Mouse (Mus musculus) cerebellum, postnatal 36 days (tissue): ENCODE measurements around the gene Defb19.

Source experiments
- DNase-seq, 2 experiments: peaks; one replicate each; pipeline ENCODE4 v3.0.0; 2021 to 2022; ENCODE audit warnings: mixed read lengths in 2 of 2

Defb19 gene

DNA sequence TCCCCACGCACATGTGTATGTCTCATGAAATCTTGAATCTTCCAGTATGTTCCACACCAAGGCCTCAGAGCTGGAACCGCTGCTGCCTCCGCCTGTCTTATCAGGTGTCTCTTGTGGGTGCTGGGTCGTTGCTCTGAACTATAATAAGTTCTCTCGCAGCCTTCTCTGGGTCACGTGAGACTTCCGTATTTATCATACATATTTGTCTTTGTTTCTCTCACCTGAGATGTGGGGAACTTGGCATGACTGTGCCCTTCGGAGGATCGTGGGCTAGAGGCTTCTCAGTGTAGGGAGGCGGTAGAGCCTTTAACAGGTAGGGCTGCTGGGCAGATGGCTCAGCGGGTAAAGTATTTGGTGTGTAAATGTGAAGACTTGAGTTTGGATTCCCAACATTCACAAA is 500 bp upstream of the Defb19 start:
- no peak for DNase-seq

DNA sequence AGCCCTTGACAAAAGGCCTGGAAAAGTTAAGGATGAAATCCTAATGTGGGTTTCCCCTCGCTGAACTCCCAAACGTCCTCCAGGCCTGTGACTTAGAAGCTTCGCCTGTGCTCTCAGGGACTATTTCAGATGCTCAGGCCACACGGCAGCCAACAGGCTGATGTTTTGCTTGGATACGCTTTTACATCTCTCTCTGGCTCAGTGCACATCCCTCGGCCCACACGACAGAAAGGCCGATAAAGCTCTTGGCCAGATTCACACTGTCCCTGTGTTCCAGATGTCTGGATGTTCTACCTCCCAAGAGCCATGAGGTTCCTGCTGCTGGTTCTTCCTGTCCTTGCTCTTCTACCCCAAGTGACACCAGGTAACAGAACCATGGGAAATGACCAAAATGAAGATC is 6.6 kb downstream of the Defb19 start:
- DNase-seq: no peak

DNA sequence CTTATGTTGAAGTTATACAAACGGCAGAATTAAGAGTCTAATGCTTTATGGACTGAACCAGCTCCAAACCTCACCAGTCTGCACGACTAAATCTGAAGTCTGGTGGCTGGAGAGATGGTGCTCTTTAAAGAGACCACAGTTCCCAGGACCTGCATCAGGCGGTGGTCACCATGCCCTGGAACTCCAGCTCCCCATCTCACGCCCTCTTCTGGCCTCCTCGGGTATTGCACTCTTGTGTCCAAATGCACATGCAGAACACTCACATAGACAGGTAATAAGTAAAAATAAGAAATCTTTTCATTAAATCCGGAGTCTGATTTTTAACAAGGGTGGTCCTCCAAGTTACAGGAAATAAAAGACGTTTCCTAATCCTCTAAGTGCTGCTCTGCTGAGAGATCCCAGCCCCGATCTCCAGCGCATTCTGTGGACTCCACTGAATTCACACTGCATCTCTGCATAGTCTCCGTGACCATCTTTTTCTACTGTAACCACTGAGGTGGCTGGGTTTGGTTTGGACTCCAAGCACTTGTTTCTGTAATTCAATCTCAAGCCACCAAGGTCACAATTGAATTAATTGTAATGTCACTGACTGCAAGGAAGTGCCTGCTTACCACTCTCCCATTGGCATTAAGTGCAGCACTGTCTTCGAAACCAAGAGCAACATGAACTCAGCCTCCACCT is 7.9 kb downstream of the Defb19 start, which contains the start of gene Defb21:
Gene Defb21 (plus strand): TSS at position 631 of the 681 bp plus-strand sequence.
- no peak for DNase-seq

DNA sequence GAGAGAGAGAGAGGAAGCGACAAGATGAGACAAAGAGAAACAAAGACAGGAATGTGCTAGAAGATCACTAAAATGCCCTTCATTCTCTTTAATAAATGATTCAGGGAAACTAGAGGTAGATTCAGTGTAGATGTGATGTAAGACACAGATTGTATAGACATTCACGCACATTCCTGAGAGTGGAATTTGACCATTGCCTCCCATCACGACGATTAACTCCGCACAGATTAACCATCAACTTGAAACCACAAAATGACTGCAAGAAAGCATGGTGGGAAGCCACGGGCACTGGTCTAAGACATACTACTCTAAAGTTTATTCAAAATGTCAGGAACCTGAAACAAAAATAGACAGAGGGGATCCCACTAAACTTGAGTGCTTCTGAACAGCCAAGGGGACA is 9.8 kb downstream of the Defb19 start:
- DNase-seq: no peak

DNA sequence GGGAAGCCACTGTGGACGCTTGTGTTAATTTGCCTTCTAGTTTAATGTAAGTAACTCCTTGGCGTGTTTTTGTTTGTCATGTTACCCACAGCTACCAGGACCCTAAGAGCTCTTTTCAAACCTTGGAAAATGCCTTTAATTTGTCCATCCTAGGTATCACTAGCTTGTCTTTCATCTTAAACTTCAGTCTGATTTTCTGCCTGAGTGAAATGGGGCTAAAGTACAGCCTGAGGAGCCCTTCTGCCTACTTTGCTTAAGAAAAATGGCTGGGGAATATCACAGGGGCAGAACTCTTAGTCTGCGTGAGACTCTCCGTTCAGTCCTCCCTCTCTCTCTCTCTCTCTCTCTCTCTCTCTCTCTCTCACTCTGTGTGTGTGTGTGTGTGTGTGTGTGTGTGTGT is 10.2 kb downstream of the Defb19 start:
- no peak for DNase-seq

DNA sequence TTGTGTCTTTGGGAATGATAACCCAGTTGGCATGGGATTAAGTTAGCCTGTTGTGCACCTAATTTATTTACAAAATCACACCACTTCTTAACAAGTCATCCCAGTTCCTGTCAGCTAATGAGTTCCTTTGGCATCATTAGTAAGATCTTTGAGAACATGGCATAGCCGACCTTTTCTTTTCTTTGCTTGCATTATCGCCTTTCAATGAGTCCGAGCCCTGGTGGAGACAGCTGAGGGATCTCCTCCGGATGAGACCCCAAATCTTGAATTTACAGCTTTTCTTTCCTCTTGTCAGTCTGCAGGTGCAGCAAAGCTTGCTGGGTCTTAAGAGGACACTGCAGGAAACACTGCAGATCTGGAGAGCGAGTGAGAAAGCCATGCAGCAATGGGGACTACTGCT is 11.1 kb downstream of the Defb19 start, which contains the start of gene Gm17416:
Gene Gm17416 (plus strand): TSS at position 301 of the 400 bp plus-strand sequence.
- no peak for DNase-seq

GRCm38 (mm10) chr2:152556655-152557054 is 23.5 kb downstream of the Defb19 start:
- DNase-seq: no peak

- peak; percentile 53 to 57 for DNase-seq
Observed at GRCm38 (mm10) chr2:152553774-152554423, 26.2 kb downstream of the Defb19 start.

- DNase-seq: no peak
Observed at GRCm38 (mm10) chr2:152548124-152548523, 32.0 kb downstream of the Defb19 start.

DNA sequence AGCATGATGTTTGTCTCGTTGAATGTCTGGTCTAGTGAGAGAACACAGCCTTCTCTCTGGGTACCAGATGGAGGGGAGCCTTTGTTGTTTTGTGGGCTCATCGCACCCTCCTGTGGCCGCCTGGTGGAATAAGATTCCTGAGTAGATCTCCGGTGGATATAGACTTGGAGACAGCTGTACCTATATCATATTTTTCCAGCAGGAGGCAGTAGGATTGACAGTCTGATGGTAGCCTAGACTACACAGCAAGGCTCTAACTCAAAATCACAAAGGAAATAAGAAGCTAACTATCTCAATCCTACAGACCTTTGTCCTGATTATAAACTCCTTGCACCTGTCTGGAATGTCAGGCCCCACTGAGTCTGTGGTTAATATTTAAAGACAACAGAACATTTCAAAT is 35.4 kb downstream of the Defb19 start:
- DNase-seq: peak; percentile 11 to 17

DNA sequence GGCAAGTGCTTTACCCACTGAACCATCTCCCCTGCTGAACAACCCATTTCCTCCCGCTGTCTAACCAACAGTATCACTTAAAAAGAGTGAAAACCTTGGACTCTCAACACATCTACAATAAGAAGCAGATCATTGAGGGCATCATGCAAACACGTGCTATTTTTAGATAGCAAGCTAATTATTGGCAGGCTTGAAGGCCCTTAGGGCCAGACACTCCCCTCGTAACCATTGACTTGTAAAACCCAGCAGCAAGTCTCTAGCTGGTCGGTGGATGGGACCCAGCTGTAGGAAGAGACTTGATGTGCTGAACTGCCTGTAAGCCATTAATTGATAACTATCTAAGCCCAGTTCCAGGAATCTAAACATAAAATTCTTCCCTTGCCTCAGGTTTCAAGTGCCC is 36.6 kb downstream of the Defb19 start:
- no peak for DNase-seq

DNA sequence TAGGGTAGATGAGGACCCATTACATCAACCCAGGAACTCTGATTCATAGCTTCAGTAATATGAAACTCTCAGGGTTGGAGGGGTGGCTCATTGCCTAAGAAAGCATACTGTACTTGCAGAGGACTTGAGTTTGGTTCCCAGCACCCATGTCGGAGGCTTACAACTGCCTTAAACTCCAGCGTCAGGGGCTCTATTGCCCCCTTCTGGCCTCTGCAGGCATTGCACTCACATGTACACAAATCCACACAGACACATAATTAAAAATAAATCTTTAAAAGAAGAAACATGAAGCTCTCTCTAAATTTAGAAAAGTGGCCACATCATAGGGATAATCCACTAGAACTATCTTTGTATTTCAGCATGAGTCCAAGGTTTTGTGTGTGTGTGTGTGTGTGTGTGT is 37.2 kb downstream of the Defb19 start:
- DNase-seq: no peak

DNA sequence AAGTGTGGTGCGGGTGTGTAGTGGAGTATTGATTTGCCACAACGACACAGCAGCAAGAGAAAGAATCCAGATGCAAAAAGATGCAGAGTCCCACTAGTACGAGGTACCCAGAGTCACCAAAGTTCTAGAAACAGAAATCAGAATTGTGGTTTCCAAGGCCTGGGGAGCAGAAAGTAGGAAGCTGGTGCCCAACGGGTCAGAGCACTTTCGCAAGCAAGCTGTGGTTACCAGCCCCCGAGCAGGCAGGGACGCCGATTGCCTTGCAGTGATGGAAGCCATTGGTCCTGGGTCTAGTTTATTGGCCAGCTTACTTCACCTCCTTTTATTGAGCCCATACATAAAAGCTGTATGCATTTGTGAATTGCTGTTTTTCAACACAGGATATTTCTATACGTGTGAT is 38.1 kb downstream of the Defb19 start:
- DNase-seq: no peak

GRCm38 (mm10) chr2:152539944-152540710 is 40.0 kb downstream of the Defb19 start, which contains the start of gene Defb29:
Defb29 (minus strand) TSS chr2:152540098.
- no peak for DNase-seq
